Mouse (Mus musculus): ENCODE data around the gene Ankrd45. TPM values are rescaled to one million over a fixed set of nuclear protein-coding genes. Genes with fewer than 3 reads are reported as not detected.

Gene Ankrd45
- total RNA-seq (2014; rRNA removed; ENCODE audit: low replicate concordance) = 5.1 and 5.9 TPM in 2 replicates
- polyA plus RNA-seq (2015; fragmentation: Nextera tagmentation; extraction: Ambion mirVana) = 2.6 and 3.0 TPM in 2 replicates

DNA sequence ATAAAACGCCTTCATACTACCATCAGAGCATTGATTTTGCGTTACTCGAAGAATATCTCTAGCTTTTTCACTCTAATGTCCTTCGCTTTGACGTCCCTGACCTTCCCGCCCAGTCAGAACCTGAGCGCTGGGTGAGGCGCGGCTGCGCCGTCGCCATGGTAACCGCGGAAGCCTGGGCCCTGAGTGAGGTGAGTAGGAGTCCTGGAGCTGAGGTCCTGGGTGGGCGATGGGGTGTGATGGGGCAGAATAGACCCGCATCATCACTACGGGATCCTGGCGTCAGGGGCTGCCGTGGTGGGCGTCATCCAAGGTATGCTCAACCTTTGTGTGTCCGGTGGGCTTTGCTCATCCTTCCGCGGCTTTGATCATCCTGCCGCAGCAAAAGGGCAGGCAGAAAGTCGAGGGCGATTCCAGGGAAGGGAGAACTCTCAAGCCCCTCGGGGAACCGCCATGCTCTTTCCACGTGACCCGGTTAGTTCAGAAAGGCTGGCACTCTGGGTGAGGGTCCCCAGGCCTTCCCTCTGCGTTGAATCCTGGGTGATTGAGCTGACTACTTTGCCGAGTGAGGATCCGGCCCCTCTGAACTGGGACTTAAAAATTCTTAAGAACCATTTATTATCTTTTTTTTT lies at the start of gene Ankrd45:
Ankrd45 (plus strand) TSS at position 161 of the 629 bp plus-strand sequence.
- Histone ChIP-seq H3K9ac (replicated peaks; ENCODE audit: low read depth, low read length) (peak within 1 kb of the TSS; percentile 42), H3K36me3 (replicated peaks; ENCODE audit: control insufficient read depth, insufficient read depth, low read length) (no peaks in the 10 kb centered on the region), H3K4me2 (ENCODE audit: low read depth, low read length) (peak within 1 kb of the TSS; percentile 80), H3K4me1 (ENCODE audit: control insufficient read depth, insufficient read depth) (0 out of 2 replicates have a peak, but pooled peaks cover 7% of the 10 kb centered on the region), H3K4me3 (ENCODE audit: low read depth, low read length) (peak within 1 kb of the TSS; percentile 53), H3K9me3 (replicated peaks; ENCODE audit: control insufficient read depth, low read length) (no peaks in the 10 kb centered on the region), H3K27ac (ENCODE audit: low read depth) (no peak within 1 kb of the TSS), H3K27me3 (ENCODE audit: control insufficient read depth, insufficient read depth, low read length) (no peaks in the 10 kb centered on the region)
- DNase-seq (ENCODE audit: low spot score) (peak; percentile 36), ATAC-seq (ENCODE audit: insufficient read depth, low read depth) (peak; percentile 83)
- WGBS = 6% methylated on average over 32 of the region's 33 CpGs
- TF ChIP-seq CTCF (IDR thresholded peaks at IDR 0.05; ENCODE audit: low read depth) = no peak
- no peak for TF ChIP-seq EP300 (IDR thresholded peaks at IDR 0.05; ENCODE audit: low read depth)

DNA sequence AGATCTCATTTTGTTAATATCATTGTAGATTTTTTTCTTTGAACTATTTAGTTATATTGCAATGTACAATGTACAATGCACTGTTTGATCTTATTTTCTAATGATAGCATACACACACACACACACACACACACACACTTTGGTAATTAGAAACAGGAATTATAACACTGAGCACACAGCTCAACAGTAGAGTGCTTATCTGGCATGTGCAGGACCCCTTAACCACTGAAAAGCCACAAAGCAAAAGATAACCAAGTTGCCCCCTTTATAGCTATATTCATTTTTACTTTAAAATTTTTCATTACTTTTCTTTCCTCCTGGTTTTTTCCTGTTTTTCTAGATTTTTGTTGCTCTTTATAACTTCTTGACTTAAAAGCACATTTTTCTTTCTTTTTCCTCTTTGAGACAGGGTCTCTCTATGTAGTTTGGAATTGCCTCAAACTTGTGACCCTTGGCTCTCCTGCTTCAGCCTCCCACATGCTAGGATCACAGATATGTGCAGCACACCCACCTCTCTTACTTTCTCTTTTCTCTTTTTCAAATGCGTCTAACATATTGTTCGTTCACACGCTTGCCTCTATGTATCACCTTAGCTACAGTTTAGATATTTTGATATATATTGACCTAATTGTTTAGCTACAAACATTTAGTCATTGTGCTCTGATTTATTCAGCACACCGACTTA lies 42.6 kb upstream of the Ankrd45 start:
- H3K36me3 ChIP-seq (replicated peaks; ENCODE audit: control insufficient read depth, insufficient read depth, low read length) = peaks cover 51% of the 10 kb centered on the region
- H3K4me2 ChIP-seq (ENCODE audit: low read depth, low read length) = no peak overlapping the region
- no peak overlapping the region for H3K9ac ChIP-seq (replicated peaks; ENCODE audit: low read depth, low read length)
- ATAC-seq (ENCODE audit: insufficient read depth, low read depth) (no peak), DNase-seq (ENCODE audit: low spot score) (no peak)
- H3K27ac ChIP-seq (ENCODE audit: low read depth) = no peak overlapping the region
- no peak overlapping the region for H3K4me3 ChIP-seq (ENCODE audit: low read depth, low read length)
- no peaks in the 10 kb centered on the region for H3K27me3 ChIP-seq (ENCODE audit: control insufficient read depth, insufficient read depth, low read length)
- H3K9me3 ChIP-seq (replicated peaks; ENCODE audit: control insufficient read depth, low read length) = no peaks in the 10 kb centered on the region
- H3K4me1 ChIP-seq (ENCODE audit: control insufficient read depth, insufficient read depth) = no peaks in the 10 kb centered on the region
- TF ChIP-seq EP300 (IDR thresholded peaks at IDR 0.05; ENCODE audit: low read depth) = no peak
- no peak for TF ChIP-seq CTCF (IDR thresholded peaks at IDR 0.05; ENCODE audit: low read depth)
- 96% methylated on average over 4 of the region's 4 CpGs for WGBS

DNA sequence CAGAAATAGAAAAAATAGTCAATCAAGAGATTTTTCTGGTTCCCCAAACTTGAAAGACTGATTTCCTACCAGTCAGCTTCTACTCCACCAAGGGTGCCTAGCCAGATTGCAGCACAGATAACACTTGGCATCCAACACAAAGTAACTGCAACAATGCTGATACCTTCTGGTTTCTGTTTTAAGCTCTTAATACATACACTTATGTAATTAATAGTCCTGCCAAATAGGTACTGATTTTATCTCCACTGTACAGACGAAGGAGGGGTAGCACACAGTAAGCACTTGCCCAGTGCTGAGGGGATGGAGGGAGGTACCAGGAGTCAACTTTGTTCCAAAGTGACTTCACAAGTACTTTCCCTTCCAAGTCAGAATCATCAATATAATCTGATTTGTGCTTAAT lies 38.6 kb upstream of the Ankrd45 start:
- H3K4me1 ChIP-seq (ENCODE audit: control insufficient read depth, insufficient read depth) = no peaks in the 10 kb centered on the region
- no peak overlapping the region for H3K9ac ChIP-seq (replicated peaks; ENCODE audit: low read depth, low read length)
- TF ChIP-seq EP300 (IDR thresholded peaks at IDR 0.05; ENCODE audit: low read depth) (no peak), CTCF (IDR thresholded peaks at IDR 0.05; ENCODE audit: low read depth) (no peak)
- H3K27ac ChIP-seq (ENCODE audit: low read depth) = no peak overlapping the region
- peaks cover 46% of the 10 kb centered on the region for H3K36me3 ChIP-seq (replicated peaks; ENCODE audit: control insufficient read depth, insufficient read depth, low read length)
- WGBS = 73% methylated on average over 1 of the region's 1 CpGs
- no peak overlapping the region for H3K4me2 ChIP-seq (ENCODE audit: low read depth, low read length)
- H3K27me3 ChIP-seq (ENCODE audit: control insufficient read depth, insufficient read depth, low read length) = no peaks in the 10 kb centered on the region
- ATAC-seq (ENCODE audit: insufficient read depth, low read depth) (no peak), DNase-seq (ENCODE audit: low spot score) (no peak)
- H3K9me3 ChIP-seq (replicated peaks; ENCODE audit: control insufficient read depth, low read length) = no peaks in the 10 kb centered on the region
- H3K4me3 ChIP-seq (ENCODE audit: low read depth, low read length) = no peak overlapping the region

DNA sequence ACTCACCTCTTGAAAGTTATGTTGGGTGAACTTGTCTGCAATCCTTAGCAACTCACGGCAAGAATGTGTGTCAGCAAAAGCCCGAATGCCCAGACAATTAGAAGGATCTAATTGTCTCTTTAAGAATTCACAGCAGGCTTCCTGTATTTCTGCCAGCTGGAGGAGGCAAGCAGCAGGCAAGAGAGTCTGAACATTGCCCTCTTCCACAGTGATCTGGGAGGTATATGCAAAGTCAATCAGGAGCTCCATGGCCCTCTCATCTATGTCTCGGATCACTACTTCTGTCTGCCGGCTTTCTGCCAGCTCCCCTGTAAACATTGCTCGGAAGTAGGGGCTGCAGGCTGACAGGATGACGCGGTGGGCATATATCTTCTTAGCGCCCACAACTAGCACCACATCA lies 33.3 kb upstream of the Ankrd45 start:
- ATAC-seq (ENCODE audit: insufficient read depth, low read depth) (no peak), DNase-seq (ENCODE audit: low spot score) (no peak)
- Histone ChIP-seq H3K4me2 (ENCODE audit: low read depth, low read length) (no peak overlapping the region), H3K27ac (ENCODE audit: low read depth) (no peak overlapping the region), H3K9me3 (replicated peaks; ENCODE audit: control insufficient read depth, low read length) (no peaks in the 10 kb centered on the region), H3K27me3 (ENCODE audit: control insufficient read depth, insufficient read depth, low read length) (no peaks in the 10 kb centered on the region), H3K4me1 (ENCODE audit: control insufficient read depth, insufficient read depth) (peaks cover 2% of the 10 kb centered on the region; the same call in 1 of the 2 replicates), H3K36me3 (replicated peaks; ENCODE audit: control insufficient read depth, insufficient read depth, low read length) (peaks cover 31% of the 10 kb centered on the region), H3K9ac (replicated peaks; ENCODE audit: low read depth, low read length) (no peak overlapping the region), H3K4me3 (ENCODE audit: low read depth, low read length) (no peak overlapping the region)
- no peak for TF ChIP-seq CTCF (IDR thresholded peaks at IDR 0.05; ENCODE audit: low read depth)
- TF ChIP-seq EP300 (IDR thresholded peaks at IDR 0.05; ENCODE audit: low read depth) = no peak
- 91% methylated on average over 8 of the region's 8 CpGs for WGBS

DNA sequence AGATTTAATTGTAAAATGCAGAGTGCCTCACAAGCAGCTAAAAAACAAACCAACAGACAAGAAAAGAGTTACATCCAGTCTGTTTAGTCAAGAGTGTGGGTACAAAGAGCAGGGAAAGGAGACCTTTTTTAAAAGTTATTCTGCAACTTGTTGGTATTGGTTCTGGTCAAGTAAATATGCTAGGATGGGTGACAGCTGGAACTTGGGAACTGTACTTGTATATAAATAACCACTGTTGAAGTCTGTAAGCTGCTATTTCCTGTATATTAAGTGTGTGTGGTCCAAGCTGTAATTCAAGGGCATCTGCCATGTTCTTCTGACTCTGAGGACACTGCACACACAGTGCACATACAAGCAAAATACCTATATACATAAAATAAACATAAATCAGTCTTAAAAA lies 27.9 kb upstream of the Ankrd45 start:
- Histone ChIP-seq H3K27ac (ENCODE audit: low read depth) (no peak overlapping the region), H3K36me3 (replicated peaks; ENCODE audit: control insufficient read depth, insufficient read depth, low read length) (peaks cover 2% of the 10 kb centered on the region; the same call in 1 of the 2 replicates), H3K27me3 (ENCODE audit: control insufficient read depth, insufficient read depth, low read length) (no peaks in the 10 kb centered on the region), H3K9ac (replicated peaks; ENCODE audit: low read depth, low read length) (no peak overlapping the region), H3K4me3 (ENCODE audit: low read depth, low read length) (no peak overlapping the region), H3K4me2 (ENCODE audit: low read depth, low read length) (no peak overlapping the region), H3K4me1 (ENCODE audit: control insufficient read depth, insufficient read depth) (peaks cover 8% of the 10 kb centered on the region; the same call in 1 of the 2 replicates), H3K9me3 (replicated peaks; ENCODE audit: control insufficient read depth, low read length) (no peaks in the 10 kb centered on the region)
- no peak for DNase-seq (ENCODE audit: low spot score)
- TF ChIP-seq CTCF (IDR thresholded peaks at IDR 0.05; ENCODE audit: low read depth) (no peak), EP300 (IDR thresholded peaks at IDR 0.05; ENCODE audit: low read depth) (no peak)
- ATAC-seq (ENCODE audit: insufficient read depth, low read depth) = no peak

Data from heart, postnatal 0 days (tissue).